ENCODE assay signal across 10 mouse cellular contexts in genomic region chr19:50141853-50142252, GRCm38 (mm10).
DNase-seq lines count a peak whose midpoint lies in the region; ATAC-seq lines count a peak whose summit lies in the region.
"Had no signal": no experiment of that assay in that cellular context is flagged by ENCODE, and none has a peak within 500 bp of the region (broad histone marks: within the 10 kb centered on the region; RNA-seq: fewer than 3 reads in every experiment).

No protein-coding gene starts in this region.

- no peak overlapping the region for H3K4me2 ChIP-seq in forebrain, embryonic 13.5 days
- H3K4me2 ChIP-seq: neural tube, embryonic 15.5 days; stomach, embryonic 15.5 days had no signal

- no peaks in the 10 kb centered on the region for H3K36me3 ChIP-seq in forebrain, embryonic 13.5 days (ENCODE audit: poor library complexity, severe bottlenecking)
- no peaks in the 10 kb centered on the region for H3K36me3 ChIP-seq in forebrain, embryonic 10.5 days (replicated peaks)
- H3K36me3 ChIP-seq: neural tube, embryonic 15.5 days; stomach, embryonic 15.5 days had no signal

- no peaks in the 10 kb centered on the region for H3K9me3 ChIP-seq in forebrain, embryonic 13.5 days (replicated peaks)
- no peaks in the 10 kb centered on the region for H3K9me3 ChIP-seq in forebrain, embryonic 10.5 days
- H3K9me3 ChIP-seq: neural tube, embryonic 15.5 days; stomach, embryonic 15.5 days had no signal

- H3K4me3 ChIP-seq in forebrain, embryonic 13.5 days: no peak overlapping the region
- H3K4me3 ChIP-seq in forebrain, embryonic 10.5 days: no peak overlapping the region
- H3K4me3 ChIP-seq: neural tube, embryonic 15.5 days; stomach, embryonic 15.5 days had no signal

- 65% methylated on average over 8 of the region's 8 CpGs for WGBS in forebrain, embryonic 13.5 days
- 86% methylated on average over 8 of the region's 8 CpGs for WGBS in forebrain, embryonic 10.5 days

- H3K4me1 ChIP-seq in forebrain, embryonic 13.5 days: 0 out of 2 replicates have a peak, but pooled peaks cover 8% of the 10 kb centered on the region
- peaks cover 12% of the 10 kb centered on the region for H3K4me1 ChIP-seq in forebrain, embryonic 10.5 days
- H3K4me1 ChIP-seq: stomach, embryonic 15.5 days had no signal

- H3K9ac ChIP-seq in forebrain, embryonic 13.5 days: no peak overlapping the region
- H3K9ac ChIP-seq: neural tube, embryonic 15.5 days; stomach, embryonic 15.5 days had no signal

- H3K27ac ChIP-seq in forebrain, embryonic 13.5 days: no peak overlapping the region
- H3K27ac ChIP-seq in forebrain, embryonic 10.5 days: no peak overlapping the region
- H3K27ac ChIP-seq: neural tube, embryonic 15.5 days; stomach, embryonic 15.5 days had no signal

- peak; percentile 69 for ATAC-seq in forebrain, embryonic 13.5 days

- no peaks in the 10 kb centered on the region for H3K27me3 ChIP-seq in forebrain, embryonic 13.5 days
- no peaks in the 10 kb centered on the region for H3K27me3 ChIP-seq in forebrain, embryonic 10.5 days (ENCODE audit: poor library complexity, severe bottlenecking)
- H3K27me3 ChIP-seq: neural tube, embryonic 15.5 days; stomach, embryonic 15.5 days had no signal

- no peak for DNase-seq in forebrain, embryonic 10.5 days (ENCODE audit: extremely low spot score, low spot score)
- peak; percentile 30 to 37 for DNase-seq in layer of hippocampus, adult 18-20 months (ENCODE audit: low spot score in 2 of 2)
- DNase-seq in layer of hippocampus, adult 9-10 months (ENCODE audit: low spot score): no peak
- DNase-seq in frontal cortex, postnatal 10 days (ENCODE audit: low spot score in 2 of 2): peak; percentile 14 to 26
- peak; percentile 0 for DNase-seq in lung, postnatal 25 days (ENCODE audit: low spot score)
- DNase-seq in adrenal gland, postnatal 36 days: no peak
- DNase-seq in neural tube, embryonic 10.5 days (ENCODE audit: extremely low spot score, low spot score): no peak

Comparison
In these comparisons a context has a peak if more than half of its experiments do, and no peak if none do; other contexts are left out.
1. DNase-seq: peak in layer of hippocampus, adult 18-20 months (2 of 2), frontal cortex, postnatal 10 days (2 of 2) and lung, postnatal 25 days (single experiment); none in forebrain, embryonic 10.5 days (single experiment), layer of hippocampus, adult 9-10 months (single experiment), adrenal gland, postnatal 36 days (0 of 2) and neural tube, embryonic 10.5 days (single experiment).